In the genomic region with DNA sequence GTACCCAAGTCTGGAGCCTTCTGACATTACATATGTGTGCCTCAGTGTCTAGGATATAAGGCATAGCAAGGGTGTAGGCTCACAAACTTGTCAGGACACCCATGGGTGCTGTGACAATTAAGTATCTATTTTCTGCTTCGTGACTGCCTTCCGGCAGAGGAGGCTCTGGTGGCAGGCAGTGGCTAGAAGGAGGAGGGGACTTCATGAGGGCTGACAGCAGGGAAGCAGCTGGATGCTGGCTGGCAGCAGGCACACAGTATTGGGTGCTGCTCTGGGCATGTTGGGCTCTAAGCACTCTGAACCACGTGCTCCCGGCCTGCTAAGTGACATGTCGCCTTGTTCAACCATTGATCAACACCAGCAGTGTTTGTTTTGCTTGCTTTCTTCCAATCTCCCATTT, we compare ENCODE assay signal across 21 mouse cellular contexts. TPM values are rescaled to one million over a fixed set of nuclear protein-coding genes. Genes with fewer than 3 reads are reported as not detected.
A peak's percentile ranks its signal among the peaks of the same experiment; 100 is the strongest.
DNase-seq lines count a peak whose midpoint lies in the region; ATAC-seq and TF ChIP-seq lines count a peak whose summit lies in the region.
"Had no signal": no experiment of that assay in that cellular context is flagged by ENCODE, and none has a peak within 500 bp of the region (broad histone marks: within the 10 kb centered on the region; RNA-seq: fewer than 3 reads in every experiment).

No protein-coding gene starts in this region.

- TF ChIP-seq CTCF in olfactory bulb, adult 2 months (IDR thresholded peaks at IDR 0.05; ENCODE audit: insufficient read depth, low read depth, low read length): no peak

- no peak for TF ChIP-seq POLR2A in olfactory bulb, adult 2 months (IDR thresholded peaks at IDR 0.05; ENCODE audit: insufficient read depth, low read depth, low read length)

- H3K9me3 ChIP-seq in embryonic facial prominence, embryonic 14.5 days (ENCODE audit: control insufficient read depth, low read length): no peaks in the 10 kb centered on the region
- no peaks in the 10 kb centered on the region for H3K9me3 ChIP-seq in embryonic facial prominence, embryonic 10.5 days
- H3K9me3 ChIP-seq in neural tube, embryonic 14.5 days (ENCODE audit: control insufficient read depth, low read length): no peaks in the 10 kb centered on the region
- H3K9me3 ChIP-seq: forebrain, embryonic 12.5 days; heart, embryonic 10.5 days; hindbrain, embryonic 13.5 days; intestine, embryonic 15.5 days had no signal

- no peak overlapping the region for H3K9ac ChIP-seq in embryonic facial prominence, embryonic 14.5 days (ENCODE audit: low read depth, low read length)
- no peak overlapping the region for H3K9ac ChIP-seq in neural tube, embryonic 14.5 days (replicated peaks; ENCODE audit: low read depth, low read length)
- H3K9ac ChIP-seq: forebrain, embryonic 12.5 days; hindbrain, embryonic 13.5 days; intestine, embryonic 15.5 days had no signal

- ATAC-seq in embryonic facial prominence, embryonic 14.5 days (ENCODE audit: low read depth): 0 out of 2 replicates have a peak, but pooled peaks have one; percentile 24
- peak; percentile 49; the same call in 1 of the 2 replicates for ATAC-seq in neural tube, embryonic 14.5 days (ENCODE audit: low read depth)
- ATAC-seq: forebrain, embryonic 16.5 days; intestine, embryonic 15.5 days had no signal

- no peak overlapping the region for H3K4me3 ChIP-seq in embryonic facial prominence, embryonic 14.5 days (ENCODE audit: low read depth, low read length)
- H3K4me3 ChIP-seq in embryonic facial prominence, embryonic 10.5 days: no peak overlapping the region
- no peak overlapping the region for H3K4me3 ChIP-seq in neural tube, embryonic 14.5 days (ENCODE audit: low read depth, low read length)
- H3K4me3 ChIP-seq in olfactory bulb, adult 2 months (ENCODE audit: insufficient read depth, low read depth, low read length): no peak overlapping the region
- H3K4me3 ChIP-seq: forebrain, embryonic 12.5 days; gastrocnemius, adult 2 months; heart, embryonic 10.5 days; hindbrain, embryonic 13.5 days; intestine, embryonic 15.5 days had no signal

- peaks cover 30% of the 10 kb centered on the region for H3K4me1 ChIP-seq in embryonic facial prominence, embryonic 14.5 days (ENCODE audit: control insufficient read depth, insufficient read depth, low read length)
- peaks cover 40% of the 10 kb centered on the region for H3K4me1 ChIP-seq in embryonic facial prominence, embryonic 10.5 days
- H3K4me1 ChIP-seq in neural tube, embryonic 14.5 days (ENCODE audit: control insufficient read depth, insufficient read depth, low read length): 0 out of 2 replicates have a peak, but pooled peaks cover 3% of the 10 kb centered on the region
- H3K4me1 ChIP-seq in olfactory bulb, adult 2 months (ENCODE audit: control insufficient read depth, insufficient read depth, low read length): peaks cover 61% of the 10 kb centered on the region

- H3K27ac ChIP-seq in embryonic facial prominence, embryonic 14.5 days (replicated peaks; ENCODE audit: low read depth, low read length): no peak overlapping the region
- H3K27ac ChIP-seq in embryonic facial prominence, embryonic 10.5 days (replicated peaks): no peak overlapping the region
- H3K27ac ChIP-seq in neural tube, embryonic 14.5 days (ENCODE audit: low read depth, low read length): no peak overlapping the region
- peak overlapping the region; percentile 39 for H3K27ac ChIP-seq in olfactory bulb, adult 2 months (ENCODE audit: insufficient read depth, low read depth, low read length)
- H3K27ac ChIP-seq: forebrain, embryonic 12.5 days; gastrocnemius, adult 2 months; heart, embryonic 10.5 days; intestine, embryonic 15.5 days had no signal

- peaks cover 10% of the 10 kb centered on the region for H3K36me3 ChIP-seq in embryonic facial prominence, embryonic 14.5 days (ENCODE audit: control insufficient read depth, insufficient read depth, low read length)
- H3K36me3 ChIP-seq in embryonic facial prominence, embryonic 10.5 days (replicated peaks): peaks cover 15% of the 10 kb centered on the region
- H3K36me3 ChIP-seq in neural tube, embryonic 14.5 days (ENCODE audit: control insufficient read depth, insufficient read depth, low read length): peaks cover 10% of the 10 kb centered on the region; the same call in 1 of the 2 replicates
- H3K36me3 ChIP-seq: intestine, embryonic 15.5 days had no signal

- no peaks in the 10 kb centered on the region for H3K27me3 ChIP-seq in embryonic facial prominence, embryonic 14.5 days (replicated peaks; ENCODE audit: control insufficient read depth, insufficient read depth, low read length)
- no peaks in the 10 kb centered on the region for H3K27me3 ChIP-seq in embryonic facial prominence, embryonic 10.5 days (replicated peaks; ENCODE audit: low read depth, poor library complexity, severe bottlenecking)
- H3K27me3 ChIP-seq in neural tube, embryonic 14.5 days (ENCODE audit: control insufficient read depth, insufficient read depth, low read length): no peaks in the 10 kb centered on the region
- H3K27me3 ChIP-seq: forebrain, embryonic 12.5 days; hindbrain, embryonic 13.5 days; intestine, embryonic 15.5 days had no signal

- 57% methylated on average over 5 of the region's 5 CpGs for WGBS in embryonic facial prominence, embryonic 14.5 days
- WGBS in embryonic facial prominence, embryonic 10.5 days: 82% methylated on average over 5 of the region's 5 CpGs
- 47% methylated on average over 5 of the region's 5 CpGs for WGBS in neural tube, embryonic 14.5 days
- 17% methylated on average over 5 of the region's 5 CpGs for WGBS in olfactory bulb, adult 2 months

- no peak for DNase-seq in embryonic facial prominence, embryonic 14.5 days (ENCODE audit: low spot score)
- no peak for DNase-seq in embryonic facial prominence, embryonic 10.5 days (ENCODE audit: low spot score)
- DNase-seq in layer of hippocampus, adult 9-11 months: peak; percentile 65
- DNase-seq in layer of hippocampus, postnatal 14 days (ENCODE audit: low spot score in 2 of 2): no peak
- no peak for DNase-seq in neural tube, embryonic 10.5 days (ENCODE audit: extremely low spot score, low spot score)
- DNase-seq in cerebellum, postnatal 4 days (ENCODE audit: low spot score in 2 of 2): no peak
- DNase-seq: adrenal gland, postnatal 10 days; cerebellum, adult 18-20 months; cerebellum, postnatal 10 days; gastrocnemius, adult 2 months; gastrocnemius, postnatal 36 days; heart, adult 11 months; heart, postnatal 10 days; heart, postnatal 4 days had no signal

- H3K4me2 ChIP-seq in embryonic facial prominence, embryonic 14.5 days (ENCODE audit: low read depth, low read length): no peak overlapping the region
- H3K4me2 ChIP-seq in neural tube, embryonic 14.5 days (ENCODE audit: low read depth, low read length): no peak overlapping the region
- H3K4me2 ChIP-seq: forebrain, embryonic 12.5 days; hindbrain, embryonic 13.5 days; intestine, embryonic 15.5 days had no signal

RNA-seq across cellular contexts. Expression of a gene that starts 32.0 kb away (rescaled TPM):
- 45.1 and 46.1 TPM in 2 replicates for polyA plus RNA-seq in embryonic facial prominence, embryonic 14.5 days (2014; fragmentation: Nextera tagmentation; extraction: Ambion mirVana)
- polyA plus RNA-seq in embryonic facial prominence, embryonic 10.5 days (2016; fragmentation: Nextera tagmentation; extraction: Ambion mirVana): 16.8 and 20.4 TPM in 2 replicates
- total RNA-seq in layer of hippocampus, postnatal 14 days (2021): 1,000 to 10,000 TPM; 1,124 to 1,184 TPM
- 356 and 369 TPM in 2 replicates for polyA plus RNA-seq in neural tube, embryonic 14.5 days (2014; fragmentation: Nextera tagmentation; extraction: Ambion mirVana)
- 171 TPM in 1 of 2 replicates, not detected in the other for polyA plus RNA-seq in olfactory bulb, adult 2 months (2012; ENCODE audit: insufficient read depth, insufficient read length, low replicate concordance, missing spikeins)
